Mouse (Mus musculus): ENCODE data around the gene Fry. TPM values are rescaled to one million over a fixed set of nuclear protein-coding genes. Genes with fewer than 3 reads are reported as not detected.

Gene Fry
- total and polyA plus RNA-seq, 3 experiments, result 43.8 to 153 (median 117) TPM

DNA sequence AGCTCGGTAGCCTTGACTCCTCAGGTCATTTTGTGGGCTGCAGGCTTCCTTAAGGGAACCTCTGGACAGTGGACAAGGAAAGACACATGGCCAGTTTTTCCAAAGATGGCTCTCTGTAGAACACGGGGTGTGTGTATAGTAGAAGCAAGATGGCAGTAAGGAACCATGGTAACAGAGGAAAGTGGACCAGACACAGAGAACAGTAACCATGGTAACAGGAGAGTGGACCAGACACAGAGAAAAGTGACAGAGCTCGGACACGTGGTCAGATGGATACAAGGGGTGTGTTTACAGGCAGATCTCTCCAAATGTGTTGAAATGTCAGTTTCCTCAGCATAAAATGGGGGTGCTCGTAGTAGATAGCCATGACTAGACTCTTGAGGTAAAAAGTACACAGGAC lies 306.6 kb downstream of the Fry start:
- DNase-seq, result no peak
- WGBS, result 91% methylated on average over 5 of the region's 5 CpGs
- Histone ChIP-seq H3K27me3 (ENCODE audit: control insufficient read depth, insufficient read depth, low read length) (no peaks in the 10 kb centered on the region), H3K9ac (ENCODE audit: low read depth, low read length) (no peak overlapping the region), H3K36me3 (ENCODE audit: control insufficient read depth, insufficient read depth, low read length) (no peaks in the 10 kb centered on the region), H3K79me2 (replicated peaks; ENCODE audit: control insufficient read depth, insufficient read depth, low read length) (no peaks in the 10 kb centered on the region), H3K27ac (no peak overlapping the region), H3K4me1 (ENCODE audit: control insufficient read depth, insufficient read depth, low read length) (no peaks in the 10 kb centered on the region), H3K4me3 (no peak overlapping the region)
- TF ChIP-seq POLR2A (IDR thresholded peaks at IDR 0.05; ENCODE audit: insufficient read depth, low read depth, low read length), result no peak
- TF ChIP-seq EP300 (IDR thresholded peaks at IDR 0.05; ENCODE audit: insufficient read depth, low read depth, low read length), result no peak
- no peak for TF ChIP-seq CTCF (IDR thresholded peaks at IDR 0.05)
- intact Hi-C loops (cut with DNase I), result loop anchor here (5.0 kb wide), 1 partner anchor 193 kb away; no protein-coding TSS in a partner anchor

- no peaks in the 10 kb centered on the region for H3K36me3 ChIP-seq (ENCODE audit: control insufficient read depth, insufficient read depth, low read length)
Measured at GRCm38 (mm10) chr5:150426595-150426994, 308.1 kb downstream of the Fry start.

DNA sequence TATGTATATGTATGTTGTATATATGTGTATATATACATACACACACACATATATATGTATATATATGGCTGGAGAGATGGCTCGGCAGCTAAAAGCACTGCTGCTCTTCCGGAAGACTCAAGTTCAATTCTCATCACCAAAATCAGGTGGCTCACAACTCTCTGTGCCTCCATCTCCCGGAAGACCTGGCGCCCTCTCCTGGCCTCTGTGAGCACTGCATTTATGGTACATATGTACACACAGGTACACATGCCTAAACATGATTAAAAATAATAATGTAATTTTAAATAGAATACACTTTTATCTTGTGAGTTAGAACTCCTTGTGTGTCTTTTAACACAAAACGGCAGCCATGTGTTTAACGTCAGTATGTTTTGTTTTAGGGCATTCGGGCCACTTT lies 312.8 kb downstream of the Fry start:
- intact Hi-C loops (cut with DNase I), result no loop called here
- Histone ChIP-seq H3K4me1 (ENCODE audit: control insufficient read depth, insufficient read depth, low read length) (no peaks in the 10 kb centered on the region), H3K27ac (no peak overlapping the region), H3K4me3 (no peak overlapping the region), H3K9ac (ENCODE audit: low read depth, low read length) (no peak overlapping the region), H3K79me2 (replicated peaks; ENCODE audit: control insufficient read depth, insufficient read depth, low read length) (no peaks in the 10 kb centered on the region), H3K36me3 (ENCODE audit: control insufficient read depth, insufficient read depth, low read length) (no peaks in the 10 kb centered on the region; the same call in 1 of the 2 replicates), H3K27me3 (ENCODE audit: control insufficient read depth, insufficient read depth, low read length) (no peaks in the 10 kb centered on the region)
- DNase-seq, result no peak
- WGBS, result 99% methylated on average over 7 of the region's 7 CpGs
- TF ChIP-seq CTCF (IDR thresholded peaks at IDR 0.05) (peak; percentile 72), EP300 (IDR thresholded peaks at IDR 0.05; ENCODE audit: insufficient read depth, low read depth, low read length) (no peak)

More at GRCm38 (mm10) chr5:150426595-150426994, 308.1 kb downstream of the Fry start:
- no peak overlapping the region for H3K9ac ChIP-seq (ENCODE audit: low read depth, low read length)
- H3K27me3 ChIP-seq (ENCODE audit: control insufficient read depth, insufficient read depth, low read length), result no peaks in the 10 kb centered on the region
- intact Hi-C loops (cut with DNase I), result loop anchor here (2.0 to 5.0 kb wide), 2 partner anchors 194 to 258 kb away; no protein-coding TSS in a partner anchor
- TF ChIP-seq POLR2A (IDR thresholded peaks at IDR 0.05; ENCODE audit: insufficient read depth, low read depth, low read length), result no peak
- TF ChIP-seq CTCF (IDR thresholded peaks at IDR 0.05), result peak; percentile 84
- no peak overlapping the region for H3K27ac ChIP-seq
- WGBS, result 74% methylated on average over 3 of the region's 3 CpGs
- H3K4me1 ChIP-seq (ENCODE audit: control insufficient read depth, insufficient read depth, low read length), result no peaks in the 10 kb centered on the region
- H3K4me3 ChIP-seq, result no peak overlapping the region
- H3K79me2 ChIP-seq (replicated peaks; ENCODE audit: control insufficient read depth, insufficient read depth, low read length), result no peaks in the 10 kb centered on the region
- DNase-seq, result peak in 1 of 2 experiments; percentile 42

DNA sequence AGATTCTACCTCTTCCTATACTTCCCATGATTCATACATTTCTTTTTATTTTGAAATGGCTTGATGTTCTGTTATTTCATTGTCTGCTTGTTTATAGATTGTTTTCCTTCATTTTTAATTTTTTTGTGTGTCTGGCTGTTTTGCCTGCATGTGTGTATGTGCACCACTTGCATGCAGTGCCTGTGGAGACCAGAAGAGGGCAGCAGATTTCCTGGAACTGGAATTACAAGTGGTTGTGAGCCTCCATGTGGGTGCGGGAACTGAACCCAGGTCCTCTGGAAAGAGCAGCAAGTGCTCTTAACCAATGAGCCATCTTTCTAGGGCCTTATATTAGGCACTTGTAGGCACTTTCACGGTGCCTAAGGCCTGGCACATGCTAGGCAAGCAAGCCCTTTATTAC lies 314.5 kb downstream of the Fry start:
- no peak for DNase-seq
- 97% methylated on average over 2 of the region's 2 CpGs for WGBS
- H3K36me3 ChIP-seq (ENCODE audit: control insufficient read depth, insufficient read depth, low read length), result no peaks in the 10 kb centered on the region; the same call in 1 of the 2 replicates

DNA sequence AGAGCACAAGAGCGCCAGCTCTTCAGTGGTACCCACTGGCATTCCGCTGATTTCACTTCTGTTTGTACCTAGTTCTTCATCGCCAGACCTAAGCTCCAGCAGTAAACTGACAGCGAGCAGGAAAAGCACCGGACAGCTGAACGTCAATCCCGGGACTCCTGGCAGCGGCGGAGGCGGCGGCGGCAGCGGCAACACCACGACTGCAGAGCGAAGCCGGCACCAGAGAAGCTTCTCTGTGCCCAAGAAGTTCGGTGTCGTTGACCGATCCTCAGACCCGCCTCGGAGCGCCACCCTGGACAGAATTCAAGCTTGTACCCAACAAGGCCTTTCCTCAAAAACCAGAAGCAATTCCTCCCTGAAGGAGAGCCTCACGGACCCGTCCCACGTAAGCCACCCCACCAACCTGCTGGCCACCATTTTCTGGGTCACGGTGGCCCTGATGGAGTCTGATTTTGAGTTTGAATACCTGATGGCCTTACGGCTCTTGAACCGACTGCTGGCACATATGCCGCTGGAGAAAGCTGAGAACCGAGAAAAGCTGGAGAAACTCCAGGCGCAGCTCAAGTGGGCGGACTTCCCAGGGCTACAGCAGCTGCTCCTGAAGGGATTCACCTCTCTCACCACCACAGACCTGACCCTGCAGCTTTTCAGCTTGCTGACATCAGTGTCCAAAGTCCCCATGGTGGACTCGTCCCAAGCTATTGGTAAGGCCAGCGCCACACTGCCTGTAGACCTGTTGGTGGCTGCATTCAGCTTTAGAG lies 318.4 kb downstream of the Fry start:
- Histone ChIP-seq H3K36me3 (ENCODE audit: control insufficient read depth, insufficient read depth, low read length) (peaks cover 3% of the 10 kb centered on the region), H3K79me2 (replicated peaks; ENCODE audit: control insufficient read depth, insufficient read depth, low read length) (no peaks in the 10 kb centered on the region), H3K4me1 (ENCODE audit: control insufficient read depth, insufficient read depth, low read length) (no peaks in the 10 kb centered on the region), H3K27ac (no peak overlapping the region), H3K4me3 (no peak overlapping the region), H3K9ac (ENCODE audit: low read depth, low read length) (no peak overlapping the region), H3K27me3 (ENCODE audit: control insufficient read depth, insufficient read depth, low read length) (no peaks in the 10 kb centered on the region)
- intact Hi-C loops (cut with DNase I), result no loop called here
- DNase-seq, result peak in 1 of 2 experiments; percentile 38
- 64% methylated on average over 34 of the region's 34 CpGs for WGBS
- TF ChIP-seq EP300 (IDR thresholded peaks at IDR 0.05; ENCODE audit: insufficient read depth, low read depth, low read length), result no peak

More for the DNA sequence above, 314.5 kb downstream of the Fry start:
- no peaks in the 10 kb centered on the region for H3K27me3 ChIP-seq (ENCODE audit: control insufficient read depth, insufficient read depth, low read length)
- peak; percentile 34 for TF ChIP-seq CTCF (IDR thresholded peaks at IDR 0.05)
- no peak for TF ChIP-seq POLR2A (IDR thresholded peaks at IDR 0.05; ENCODE audit: insufficient read depth, low read depth, low read length)
- H3K4me1 ChIP-seq (ENCODE audit: control insufficient read depth, insufficient read depth, low read length), result no peaks in the 10 kb centered on the region
- no peak overlapping the region for H3K4me3 ChIP-seq
- no peak overlapping the region for H3K9ac ChIP-seq (ENCODE audit: low read depth, low read length)
- no peak overlapping the region for H3K27ac ChIP-seq
- no peaks in the 10 kb centered on the region for H3K79me2 ChIP-seq (replicated peaks; ENCODE audit: control insufficient read depth, insufficient read depth, low read length)
- intact Hi-C loops (cut with DNase I), result no loop called here

GRCm38 (mm10) chr5:150441690-150442089 lies 323.2 kb downstream of the Fry start:
- Histone ChIP-seq H3K27me3 (ENCODE audit: control insufficient read depth, insufficient read depth, low read length) (no peaks in the 10 kb centered on the region), H3K36me3 (ENCODE audit: control insufficient read depth, insufficient read depth, low read length) (peaks cover 5% of the 10 kb centered on the region), H3K79me2 (replicated peaks; ENCODE audit: control insufficient read depth, insufficient read depth, low read length) (no peaks in the 10 kb centered on the region), H3K9ac (ENCODE audit: low read depth, low read length) (no peak overlapping the region), H3K27ac (no peak overlapping the region), H3K4me1 (ENCODE audit: control insufficient read depth, insufficient read depth, low read length) (no peaks in the 10 kb centered on the region), H3K4me3 (no peak overlapping the region)
- intact Hi-C loops (cut with DNase I), result loop anchor here (2.0 kb wide), 2 partner anchors 43 to 55 kb away; no protein-coding TSS in a partner anchor
- TF ChIP-seq POLR2A (IDR thresholded peaks at IDR 0.05; ENCODE audit: insufficient read depth, low read depth, low read length) (no peak), CTCF (IDR thresholded peaks at IDR 0.05) (peak; percentile 86), EP300 (IDR thresholded peaks at IDR 0.05; ENCODE audit: insufficient read depth, low read depth, low read length) (no peak)
- peak in 1 of 2 experiments; percentile 54 for DNase-seq
- 43% methylated on average over 7 of the region's 7 CpGs for WGBS
